Mouse (Mus musculus) ovary, adult 2 months (tissue): ENCODE results near the gene Olfr902. TPM values are rescaled to one million over a fixed set of nuclear protein-coding genes. Genes with fewer than 3 reads are reported as not detected.

Experiments
- polyA plus RNA-seq: library from polyadenylated mRNA; depleted of rRNA; stranded (reverse); fragments of >200 nt; gene quantifications from 2 replicates; pipeline ENCODE4 v1.2.3, GENCODE M21; 2012; rRNA removed

Olfr902 gene
- not detected in 2 replicates for polyA plus RNA-seq

DNA sequence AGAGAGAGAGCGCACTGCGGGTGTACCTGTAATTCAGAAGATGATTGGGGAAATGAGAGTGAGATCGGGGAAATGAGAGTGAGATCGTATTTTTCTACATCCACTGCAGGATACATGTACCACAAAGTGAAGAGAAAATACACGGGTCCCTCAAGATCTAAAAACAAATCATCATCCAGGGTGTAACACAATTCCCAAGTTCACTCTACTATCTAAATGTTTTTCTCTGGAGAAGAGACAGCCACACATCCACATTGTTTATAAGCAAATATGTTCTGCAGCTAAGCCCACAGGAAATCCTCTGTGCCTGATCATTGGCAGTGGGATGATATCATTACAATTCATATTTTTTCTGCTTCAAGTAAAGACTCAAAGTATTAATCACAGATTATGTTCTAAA is at the start of gene Olfr902:
Olfr902 (plus strand) TSS at position 301 of the 400 bp plus-strand sequence.

GRCm38 (mm10) chr9:38401398-38401797 is 46.1 kb upstream of the Olfr902 start, which contains the start of gene Olfr147:
TSS of gene Olfr147 (plus strand) at chr9:38401698.

DNA sequence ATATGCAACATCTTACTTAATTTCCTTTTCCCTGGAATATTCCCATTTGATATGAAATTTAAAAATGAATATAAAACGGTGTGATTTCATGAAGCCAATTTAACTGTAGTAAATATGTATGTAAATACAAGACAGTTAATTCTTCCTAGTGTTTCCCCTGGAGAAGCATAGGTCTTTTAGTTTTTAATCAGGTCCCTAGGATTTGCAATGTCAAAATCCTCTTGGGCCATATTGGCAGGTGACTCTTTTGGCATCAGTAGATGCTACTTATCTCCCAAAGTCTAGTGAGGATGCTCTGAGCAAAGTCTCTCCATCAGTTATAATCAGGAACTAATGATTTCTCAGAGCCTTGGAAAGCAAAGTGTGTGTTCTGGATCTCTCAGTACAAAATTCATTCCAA is 18.3 kb upstream of the Olfr902 start, which contains the start of gene Olfr901:
Olfr901 (plus strand) TSS at position 301 of the 400 bp plus-strand sequence.

GRCm38 (mm10) chr9:38462844-38463243 is 15.4 kb downstream of the Olfr902 start, which contains the start of gene Olfr904:
TSS of gene Olfr904 (plus strand) at chr9:38463144.

DNA sequence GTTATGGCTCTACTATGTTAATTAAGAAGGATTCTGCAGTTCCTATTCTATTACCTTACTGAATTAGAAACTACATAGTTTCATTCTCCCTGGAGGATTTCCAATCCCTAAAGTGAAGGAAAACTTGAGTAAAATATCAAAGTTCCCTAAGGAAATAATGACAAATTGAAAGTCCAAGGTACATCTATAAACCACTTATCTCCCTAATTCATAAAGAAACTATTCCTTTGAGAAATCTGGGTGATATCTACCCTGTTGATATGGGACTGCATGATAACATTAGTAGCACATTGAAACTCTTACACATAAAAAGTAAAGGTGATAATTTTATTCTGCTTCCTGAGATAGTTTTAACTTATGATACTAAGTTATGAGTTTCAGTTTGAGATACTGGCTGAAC is 23.4 kb downstream of the Olfr902 start, which contains the start of gene Olfr905:
Olfr905 (plus strand) TSS at position 301 of the 400 bp plus-strand sequence.

GRCm38 (mm10) chr9:38486785-38487184 is 39.3 kb downstream of the Olfr902 start, which contains the start of gene Olfr906:
TSS of gene Olfr906 (plus strand) at chr9:38487085.

DNA sequence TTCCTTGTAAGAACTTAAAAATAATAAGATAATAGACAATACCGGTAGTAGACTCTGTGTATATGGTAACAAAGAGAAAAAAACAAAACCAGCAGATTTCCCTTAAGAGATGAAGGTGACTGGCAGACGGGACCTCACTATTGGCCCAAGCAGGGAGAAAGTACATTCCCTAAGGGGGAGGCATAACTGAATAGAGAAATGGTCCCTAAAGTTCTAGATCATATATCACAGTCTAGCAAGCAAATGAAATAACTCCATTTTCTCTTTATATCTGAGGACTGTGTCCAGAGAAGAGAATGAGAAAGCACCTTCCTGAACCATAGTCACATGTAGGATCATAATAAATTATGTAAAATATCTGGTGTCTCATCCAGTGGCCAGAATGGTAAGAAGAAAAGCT is 48.0 kb downstream of the Olfr902 start, which contains the start of gene Olfr907:
Olfr907 (plus strand) TSS at position 301 of the 400 bp plus-strand sequence.

Other genes with a start within 250 kb of the Olfr902 start
- not detected in 2 replicates for gene Olfr893, start 239.3 kb upstream of the Olfr902 start, polyA plus RNA-seq
- not detected in 2 replicates for gene Olfr894, start 229.6 kb upstream of the Olfr902 start, polyA plus RNA-seq
- not detected in 2 replicates for gene Olfr143, start 194.9 kb upstream of the Olfr902 start, polyA plus RNA-seq
- not detected in 2 replicates for gene Olfr895, start 179.8 kb upstream of the Olfr902 start, polyA plus RNA-seq
- gene Olfr896-ps1, start 156.5 kb upstream of the Olfr902 start, polyA plus RNA-seq: not detected in 2 replicates
- not detected in 2 replicates for gene Olfr25, start 118.6 kb upstream of the Olfr902 start, polyA plus RNA-seq
- not detected in 2 replicates for gene Olfr898, start 99.2 kb upstream of the Olfr902 start, polyA plus RNA-seq
- not detected in 2 replicates for gene Olfr250, start 80.8 kb upstream of the Olfr902 start, polyA plus RNA-seq
- not detected in 2 replicates for gene Olfr251, start 70.6 kb upstream of the Olfr902 start, polyA plus RNA-seq
- gene Olfr147, start 46.0 kb upstream of the Olfr902 start, polyA plus RNA-seq: not detected in 2 replicates
- not detected in 2 replicates for gene Olfr901, start 18.2 kb upstream of the Olfr902 start, polyA plus RNA-seq
- not detected in 2 replicates for gene Olfr904, start 15.5 kb downstream of the Olfr902 start, polyA plus RNA-seq
- gene Olfr905, start 23.5 kb downstream of the Olfr902 start, polyA plus RNA-seq: not detected in 2 replicates
- not detected in 2 replicates for gene Olfr906, start 39.4 kb downstream of the Olfr902 start, polyA plus RNA-seq
- gene Olfr907, start 48.1 kb downstream of the Olfr902 start, polyA plus RNA-seq: not detected in 2 replicates
- not detected in 2 replicates for gene Olfr911-ps1, start 73.9 kb downstream of the Olfr902 start, polyA plus RNA-seq
- not detected in 2 replicates for gene Olfr910, start 90.2 kb downstream of the Olfr902 start, polyA plus RNA-seq
- gene Olfr912, start 132.5 kb downstream of the Olfr902 start, polyA plus RNA-seq: not detected in 2 replicates
- gene Olfr913, start 145.1 kb downstream of the Olfr902 start, polyA plus RNA-seq: not detected in 2 replicates
- gene Olfr914, start 157.4 kb downstream of the Olfr902 start, polyA plus RNA-seq: not detected in 2 replicates
- gene Olfr916, start 212.2 kb downstream of the Olfr902 start, polyA plus RNA-seq: not detected in 2 replicates
- not detected in 2 replicates for gene Olfr917, start 218.2 kb downstream of the Olfr902 start, polyA plus RNA-seq
- not detected in 2 replicates for gene Olfr918, start 226.9 kb downstream of the Olfr902 start, polyA plus RNA-seq